In genomic region chr13:69821169-69821822, GRCm38 (mm10) we compare ENCODE assay signal across 26 mouse cellular contexts. TPM values are rescaled to one million over a fixed set of nuclear protein-coding genes. Genes with fewer than 3 reads are reported as not detected.
A peak's percentile ranks its signal among the peaks of the same experiment; 100 is the strongest.
DNase-seq lines count a peak whose midpoint lies in the region; ATAC-seq and TF ChIP-seq lines count a peak whose summit lies in the region.
"Had no signal": no experiment of that assay in that cellular context is flagged by ENCODE, and none has a peak within 500 bp of the region (broad histone marks: within the 10 kb centered on the region; RNA-seq: fewer than 3 reads in every experiment).

No protein-coding gene starts in this region.

- DNase-seq in thymus, postnatal 25 days, result peak; percentile 21
- DNase-seq in thymus, postnatal 0 days (ENCODE audit: low spot score), result no peak
- DNase-seq in T-cell, adult 2 months (ENCODE audit: low spot score), result peak; percentile 15
- DNase-seq in stomach, postnatal 0 days (ENCODE audit: low spot score), result peak; percentile 30
- no peak for DNase-seq in lung, postnatal 25 days (ENCODE audit: low spot score)
- no peak for DNase-seq in urinary bladder, adult 2 months (ENCODE audit: low spot score)
- DNase-seq: adrenal gland, adult 2 months; B cell, adult 2 months; cerebellum, adult 11-12 months; embryo, embryonic 11 days; gastrocnemius, postnatal 14 days; heart, postnatal 36 days; kidney, adult 18-20 months; layer of hippocampus, adult 9-11 months; liver; lung, postnatal 4 days; midbrain, embryonic 14.5 days had no signal

- no peak for TF ChIP-seq CTCF in stomach, postnatal 0 days (IDR thresholded peaks at IDR 0.05; ENCODE audit: low read depth)

- H3K4me1 ChIP-seq in intestine, embryonic 15.5 days (replicated peaks), result no peaks in the 10 kb centered on the region
- H3K4me1 ChIP-seq in stomach, postnatal 0 days (replicated peaks; ENCODE audit: control insufficient read depth, insufficient read depth), result no peaks in the 10 kb centered on the region
- H3K4me1 ChIP-seq: embryonic facial prominence, embryonic 15.5 days; heart, embryonic 15.5 days; liver, embryonic 15.5 days; lung, embryonic 15.5 days had no signal

- no peaks in the 10 kb centered on the region for H3K27me3 ChIP-seq in intestine, embryonic 15.5 days (replicated peaks)
- no peaks in the 10 kb centered on the region for H3K27me3 ChIP-seq in stomach, postnatal 0 days (ENCODE audit: control insufficient read depth, insufficient read depth, low read length)
- H3K27me3 ChIP-seq: embryonic facial prominence, embryonic 15.5 days; forebrain, embryonic 15.5 days; heart, embryonic 15.5 days; hindbrain, embryonic 15.5 days; liver, embryonic 15.5 days; lung, embryonic 15.5 days had no signal

- H3K36me3 ChIP-seq in intestine, embryonic 15.5 days, result 0 out of 2 replicates have a peak, but pooled peaks cover 1% of the 10 kb centered on the region
- H3K36me3 ChIP-seq in stomach, postnatal 0 days (ENCODE audit: control insufficient read depth, insufficient read depth, low read length), result peaks cover 6% of the 10 kb centered on the region; the same call in 1 of the 2 replicates

- no peak overlapping the region for H3K9ac ChIP-seq in intestine, embryonic 15.5 days
- no peak overlapping the region for H3K9ac ChIP-seq in stomach, postnatal 0 days (ENCODE audit: low read length)
- H3K9ac ChIP-seq: embryonic facial prominence, embryonic 15.5 days; forebrain, embryonic 15.5 days; heart, embryonic 15.5 days; hindbrain, embryonic 15.5 days; liver, embryonic 15.5 days; lung, embryonic 15.5 days had no signal

- no peak overlapping the region for H3K4me2 ChIP-seq in intestine, embryonic 15.5 days (replicated peaks)
- H3K4me2 ChIP-seq in stomach, postnatal 0 days (replicated peaks; ENCODE audit: low read depth), result no peak overlapping the region
- H3K4me2 ChIP-seq: embryonic facial prominence, embryonic 15.5 days; forebrain, embryonic 15.5 days; heart, embryonic 15.5 days; hindbrain, embryonic 15.5 days; liver, embryonic 15.5 days; lung, embryonic 15.5 days had no signal

- H3K4me3 ChIP-seq in intestine, embryonic 15.5 days (replicated peaks), result no peak overlapping the region
- H3K4me3 ChIP-seq in stomach, postnatal 0 days (ENCODE audit: low read depth, low read length), result no peak overlapping the region
- H3K4me3 ChIP-seq: embryonic facial prominence, embryonic 15.5 days; forebrain, embryonic 15.5 days; heart, embryonic 15.5 days; hindbrain, embryonic 15.5 days; limb, embryonic 10.5 days; liver, embryonic 15.5 days; lung, embryonic 15.5 days had no signal

- 50% methylated on average over 3 of the region's 3 CpGs for WGBS in intestine, embryonic 15.5 days
- WGBS in stomach, postnatal 0 days, result 23% methylated on average over 3 of the region's 3 CpGs

- ATAC-seq in intestine, embryonic 15.5 days, result peak; percentile 52; the same call in 1 of the 2 replicates
- no peak for ATAC-seq in stomach, postnatal 0 days (ENCODE audit: low FRiP score, low TSS enrichment)
- ATAC-seq: forebrain, embryonic 15.5 days had no signal

- H3K9me3 ChIP-seq in intestine, embryonic 15.5 days, result no peaks in the 10 kb centered on the region
- H3K9me3 ChIP-seq in stomach, postnatal 0 days (ENCODE audit: control insufficient read depth, low read length), result no peaks in the 10 kb centered on the region
- H3K9me3 ChIP-seq: embryonic facial prominence, embryonic 15.5 days; forebrain, embryonic 15.5 days; heart, embryonic 15.5 days; hindbrain, embryonic 15.5 days; limb, embryonic 10.5 days; liver, embryonic 15.5 days; lung, embryonic 15.5 days had no signal

- no peak for TF ChIP-seq EP300 in stomach, postnatal 0 days (optimal IDR thresholded peaks at IDR 0.05)

- H3K27ac ChIP-seq in intestine, embryonic 15.5 days, result no peak overlapping the region
- H3K27ac ChIP-seq in stomach, postnatal 0 days (replicated peaks), result no peak overlapping the region
- H3K27ac ChIP-seq: embryonic facial prominence, embryonic 15.5 days; forebrain, embryonic 15.5 days; heart, embryonic 15.5 days; hindbrain, embryonic 15.5 days; kidney, postnatal 0 days; limb, embryonic 10.5 days; liver, embryonic 15.5 days; lung, embryonic 15.5 days had no signal

RNA-seq across cellular contexts. Expression of gene Med10, which starts 19.1 kb away (rescaled TPM):
- 207 and 234 TPM in 2 replicates for polyA plus RNA-seq in thymus, postnatal 0 days (2015; fragmentation: Nextera tagmentation; extraction: Ambion mirVana)
- 125 and 128 TPM in 2 replicates for polyA plus RNA-seq in intestine, embryonic 15.5 days (2015; fragmentation: Nextera tagmentation; extraction: Ambion mirVana)
- 98.2 and 102 TPM in 2 replicates for polyA plus RNA-seq in stomach, postnatal 0 days (2015; fragmentation: Nextera tagmentation; extraction: Ambion mirVana)
- 44.6 and 54.3 TPM in 2 replicates for polyA plus RNA-seq in urinary bladder, adult 2 months (2012; rRNA removed)

Comparison
In these comparisons a context has a peak if more than half of its experiments do, and no peak if none do; other contexts are left out.
1. DNase-seq: peak in thymus, postnatal 25 days (single experiment), T-cell, adult 2 months (single experiment) and stomach, postnatal 0 days (single experiment); none in thymus, postnatal 0 days (single experiment), lung, postnatal 25 days (single experiment) and urinary bladder, adult 2 months (single experiment).